Mouse (Mus musculus): Measurements from ENCODE around the gene Dgki.

DNA sequence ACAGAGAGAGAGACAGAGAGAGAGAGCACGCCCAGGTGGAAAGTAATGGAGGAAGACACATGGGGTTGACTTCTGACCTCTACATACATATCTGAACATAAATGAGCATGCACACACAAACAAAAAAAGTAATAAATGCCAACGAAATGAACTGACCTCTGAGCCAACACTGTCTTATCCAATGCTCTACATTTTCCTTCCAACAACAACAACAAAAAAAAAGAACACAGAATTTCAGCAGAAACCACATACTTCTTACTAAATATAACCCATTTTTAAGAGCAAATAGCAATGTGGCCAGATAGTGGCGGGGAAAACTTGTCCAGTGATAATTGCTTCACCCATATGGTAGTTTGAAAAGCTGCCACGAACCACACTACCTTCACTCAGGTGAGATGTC lies 255.2 kb downstream of the Dgki start:
- TF ChIP-seq GATA1 (IDR thresholded peaks at IDR 0.05; ENCODE audit: borderline replicate concordance, low read length): no peak
- TF ChIP-seq CTCF (IDR thresholded peaks at IDR 0.05; ENCODE audit: low read depth, low read length): no peak
